In genomic region chr4:105347911-105348310, GRCm38 (mm10) we compare ENCODE assay signal across 20 mouse cellular contexts.
A peak's percentile ranks its signal among the peaks of the same experiment; 100 is the strongest.
DNase-seq lines count a peak whose midpoint lies in the region; ATAC-seq lines count a peak whose summit lies in the region.
"Had no signal": no experiment of that assay in that cellular context is flagged by ENCODE, and none has a peak within 500 bp of the region (broad histone marks: within the 10 kb centered on the region; RNA-seq: fewer than 3 reads in every experiment).

No protein-coding gene starts in this region.

- H3K4me3 ChIP-seq in heart, embryonic 10.5 days: no peak overlapping the region
- no peak overlapping the region for H3K4me3 ChIP-seq in neural tube, embryonic 15.5 days (replicated peaks)
- H3K4me3 ChIP-seq in hindbrain, embryonic 10.5 days: no peak overlapping the region
- H3K4me3 ChIP-seq: embryonic facial prominence, embryonic 12.5 days; forebrain, embryonic 15.5 days; hindbrain, embryonic 13.5 days; megakaryocyte, embryonic 14.5 days; neural tube, embryonic 13.5 days had no signal

- no peaks in the 10 kb centered on the region for H3K4me1 ChIP-seq in heart, embryonic 10.5 days
- H3K4me1 ChIP-seq in neural tube, embryonic 15.5 days: peaks cover 6% of the 10 kb centered on the region; the same call in 1 of the 2 replicates
- H3K4me1 ChIP-seq in hindbrain, embryonic 10.5 days (replicated peaks): no peaks in the 10 kb centered on the region
- H3K4me1 ChIP-seq: forebrain, embryonic 15.5 days; hindbrain, embryonic 13.5 days had no signal

- intact Hi-C loops in heart, postnatal 36 days (cut with DNase I): no loop called here

- peak; percentile 66 for DNase-seq in heart, embryonic 10.5 days (ENCODE audit: low spot score)
- DNase-seq in heart, postnatal 36 days: no peak
- peak; percentile 55 for DNase-seq in neural tube, embryonic 10.5 days (ENCODE audit: extremely low spot score, low spot score)
- peak; percentile 77 for DNase-seq in forelimb bud, embryonic 11.5 days (ENCODE audit: low read depth, low spot score)
- DNase-seq in yolk sac, embryonic 10.5 days (ENCODE audit: low spot score): peak; percentile 33
- no peak for DNase-seq in hindbrain, embryonic 10.5 days (ENCODE audit: low spot score)
- DNase-seq: cerebellum, postnatal 10 days; heart, adult 18-20 months; kidney, postnatal 10 days; liver; liver, postnatal 0 days; lung, postnatal 14 days; thymus, postnatal 4 days had no signal

- no peak overlapping the region for H3K9ac ChIP-seq in neural tube, embryonic 15.5 days (replicated peaks)
- H3K9ac ChIP-seq: embryonic facial prominence, embryonic 12.5 days; forebrain, embryonic 15.5 days; hindbrain, embryonic 13.5 days; liver, postnatal 0 days; neural tube, embryonic 13.5 days had no signal

- no peaks in the 10 kb centered on the region for H3K36me3 ChIP-seq in heart, embryonic 10.5 days
- H3K36me3 ChIP-seq in neural tube, embryonic 15.5 days: no peaks in the 10 kb centered on the region
- no peaks in the 10 kb centered on the region for H3K36me3 ChIP-seq in hindbrain, embryonic 10.5 days
- H3K36me3 ChIP-seq: embryonic facial prominence, embryonic 12.5 days; forebrain, embryonic 15.5 days; hindbrain, embryonic 13.5 days; neural tube, embryonic 13.5 days had no signal

- no peaks in the 10 kb centered on the region for H3K9me3 ChIP-seq in heart, embryonic 10.5 days
- H3K9me3 ChIP-seq in neural tube, embryonic 15.5 days (replicated peaks): no peaks in the 10 kb centered on the region
- H3K9me3 ChIP-seq in hindbrain, embryonic 10.5 days: no peaks in the 10 kb centered on the region
- H3K9me3 ChIP-seq: embryonic facial prominence, embryonic 12.5 days; forebrain, embryonic 15.5 days; hindbrain, embryonic 13.5 days; megakaryocyte, embryonic 14.5 days; neural tube, embryonic 13.5 days had no signal

- H3K27ac ChIP-seq in heart, embryonic 10.5 days: no peak overlapping the region
- no peak overlapping the region for H3K27ac ChIP-seq in neural tube, embryonic 15.5 days (replicated peaks)
- H3K27ac ChIP-seq in hindbrain, embryonic 10.5 days: no peak overlapping the region
- H3K27ac ChIP-seq: embryonic facial prominence, embryonic 12.5 days; forebrain, embryonic 15.5 days; hindbrain, embryonic 13.5 days; neural tube, embryonic 13.5 days had no signal

- no peak; the same call in 1 of the 2 replicates for ATAC-seq in neural tube, embryonic 15.5 days (ENCODE audit: low FRiP score)
- ATAC-seq: forebrain, embryonic 15.5 days; liver, postnatal 0 days had no signal

- H3K4me2 ChIP-seq in neural tube, embryonic 15.5 days: no peak overlapping the region
- H3K4me2 ChIP-seq: embryonic facial prominence, embryonic 12.5 days; forebrain, embryonic 15.5 days; hindbrain, embryonic 13.5 days; neural tube, embryonic 13.5 days had no signal

- H3K27me3 ChIP-seq in heart, embryonic 10.5 days (ENCODE audit: insufficient read depth, poor library complexity, severe bottlenecking): no peaks in the 10 kb centered on the region
- H3K27me3 ChIP-seq in neural tube, embryonic 15.5 days (replicated peaks): no peaks in the 10 kb centered on the region
- no peaks in the 10 kb centered on the region for H3K27me3 ChIP-seq in hindbrain, embryonic 10.5 days (ENCODE audit: insufficient read depth, poor library complexity, severe bottlenecking)
- H3K27me3 ChIP-seq: CH12.LX; embryonic facial prominence, embryonic 12.5 days; forebrain, embryonic 15.5 days; hindbrain, embryonic 13.5 days; neural tube, embryonic 13.5 days had no signal

- WGBS in heart, embryonic 10.5 days: 75% methylated on average over 8 of the region's 8 CpGs
- WGBS in neural tube, embryonic 15.5 days: 17% methylated on average over 8 of the region's 8 CpGs
- WGBS in hindbrain, embryonic 10.5 days: 85% methylated on average over 8 of the region's 8 CpGs

Comparison
In these comparisons a context has a peak if more than half of its experiments do, and no peak if none do; other contexts are left out.
1. DNase-seq: peak in heart, embryonic 10.5 days (single experiment), neural tube, embryonic 10.5 days (single experiment), forelimb bud, embryonic 11.5 days (single experiment) and yolk sac, embryonic 10.5 days (single experiment); none in heart, postnatal 36 days (0 of 2) and hindbrain, embryonic 10.5 days (single experiment).